Mouse (Mus musculus) ZHBTc4 (cell line): ENCODE results near the gene Lsm7.

Experiments used
- DNase-seq: peaks from one replicate; pipeline ENCODE4 v3.0.0-alpha.2; 2011; ENCODE audit warnings: low read depth, low spot score

The Lsm7 gene

GRCm38 (mm10) chr10:80876028-80876427 lies 21.0 kb upstream of the Lsm7 start:
- peak; percentile 83 for DNase-seq

DNA sequence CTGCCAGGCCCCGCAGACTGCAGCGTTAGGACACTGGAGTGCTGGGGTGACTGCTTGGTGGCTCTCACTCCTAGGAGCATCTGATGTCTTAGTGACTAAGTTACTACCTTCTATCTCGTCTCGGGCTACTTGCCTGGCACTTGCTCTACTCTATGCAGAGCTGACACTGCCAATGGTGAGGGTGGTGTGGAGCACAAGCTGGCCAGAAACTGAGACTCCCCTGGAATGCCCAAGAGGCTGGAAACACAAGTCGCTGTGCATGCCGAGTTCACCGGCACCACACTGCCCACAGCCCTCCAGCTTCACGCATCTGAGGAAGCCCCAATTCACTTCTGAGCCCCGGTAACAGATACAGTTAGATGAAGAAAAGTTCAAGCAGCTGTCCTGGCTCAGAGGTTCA lies 19.0 kb upstream of the Lsm7 start:
- no peak for DNase-seq

GRCm38 (mm10) chr10:80871581-80871980 lies 16.6 kb upstream of the Lsm7 start, which contains the start of gene Tmprss9:
Gene Tmprss9 (plus strand): TSS chr10:80871848.
- peak; percentile 25 for DNase-seq

- DNase-seq = no peak
Observed at GRCm38 (mm10) chr10:80870993-80871392, 16.0 kb upstream of the Lsm7 start.

DNA sequence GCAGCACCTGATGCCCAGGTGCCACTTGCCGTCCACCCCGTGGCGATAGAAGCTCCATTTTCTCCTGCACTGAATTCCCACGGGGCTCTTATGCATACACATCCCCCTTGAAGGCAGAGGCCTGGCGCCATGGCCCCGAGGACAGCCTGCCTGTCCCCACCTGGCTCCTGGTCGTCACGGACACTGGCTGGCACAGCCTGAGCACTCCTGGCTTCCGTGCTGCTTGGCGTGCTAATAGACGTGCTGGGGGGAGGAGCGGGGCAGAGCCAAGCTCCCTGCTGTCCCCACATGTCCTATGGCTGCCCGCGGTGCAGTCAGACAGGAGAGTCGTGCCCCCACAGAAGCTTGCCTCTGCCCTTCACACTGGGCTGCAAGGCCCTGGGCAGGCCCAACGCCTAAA lies 9.4 kb upstream of the Lsm7 start:
- DNase-seq = no peak

GRCm38 (mm10) chr10:80862305-80862704 lies 7.3 kb upstream of the Lsm7 start:
- no peak for DNase-seq

- DNase-seq = no peak
Observed at GRCm38 (mm10) chr10:80858350-80858935, 3.4 kb upstream of the Lsm7 start.

DNA sequence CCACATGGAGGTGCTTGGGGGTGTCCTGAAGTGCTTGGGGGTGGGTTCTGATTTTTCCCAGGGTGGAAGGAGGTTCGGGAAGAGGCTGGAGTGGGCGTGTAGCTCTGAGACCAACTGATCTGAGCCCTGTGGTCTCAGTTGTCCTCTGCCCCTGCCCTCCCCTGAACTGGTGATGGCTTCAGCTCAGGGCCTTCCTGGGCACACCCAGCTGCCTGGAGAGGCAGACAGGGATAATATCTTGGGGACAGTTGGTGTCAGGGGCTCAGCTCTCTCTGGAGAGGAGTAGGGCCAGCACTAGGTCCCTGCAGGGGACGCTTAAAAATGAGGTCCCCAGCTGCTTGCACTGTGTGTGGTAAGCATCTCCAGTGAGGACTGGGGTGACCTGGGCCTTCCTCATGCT lies 2.8 kb upstream of the Lsm7 start:
- no peak for DNase-seq

DNA sequence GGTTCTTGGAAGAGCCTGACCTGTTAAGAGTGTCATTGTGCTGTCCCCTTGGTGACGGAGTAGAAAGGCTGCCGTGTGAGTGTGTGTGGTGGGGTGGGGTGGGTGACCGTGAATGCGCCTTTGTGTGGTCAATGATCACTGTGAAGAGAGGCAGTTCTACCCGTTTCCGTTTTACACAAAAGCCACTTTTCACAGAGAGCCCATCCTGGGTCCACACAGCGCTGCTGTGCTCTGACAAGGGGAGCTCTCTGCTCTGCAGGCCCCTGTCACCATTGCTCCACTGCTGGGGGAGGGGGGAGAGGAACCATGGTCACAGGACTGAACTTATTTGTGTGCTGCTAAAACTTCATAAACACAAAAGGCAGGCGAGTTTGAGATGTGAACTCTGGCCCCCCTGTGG lies 2.4 kb upstream of the Lsm7 start:
- peak; percentile 75 for DNase-seq

DNA sequence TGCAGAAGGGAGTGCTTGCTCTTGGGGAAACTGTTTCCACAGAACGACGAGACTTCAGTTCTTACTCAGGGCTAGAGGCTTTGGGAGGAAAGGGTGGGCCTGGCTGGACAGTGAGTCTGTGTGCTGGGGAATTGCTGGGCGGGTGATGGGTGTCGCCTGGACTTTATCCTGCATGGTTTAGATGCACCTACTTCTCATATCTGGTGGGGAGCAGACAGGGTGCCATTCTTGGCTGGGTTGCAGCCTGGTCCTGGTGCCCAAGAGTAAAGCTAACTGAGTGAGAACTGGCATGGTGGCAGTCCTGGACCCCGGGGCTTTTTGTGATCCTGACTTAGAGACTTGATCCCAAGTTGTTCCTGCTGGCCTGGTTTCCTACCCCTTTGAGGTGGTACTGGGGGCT lies 1.9 kb upstream of the Lsm7 start:
- DNase-seq = no peak

DNA sequence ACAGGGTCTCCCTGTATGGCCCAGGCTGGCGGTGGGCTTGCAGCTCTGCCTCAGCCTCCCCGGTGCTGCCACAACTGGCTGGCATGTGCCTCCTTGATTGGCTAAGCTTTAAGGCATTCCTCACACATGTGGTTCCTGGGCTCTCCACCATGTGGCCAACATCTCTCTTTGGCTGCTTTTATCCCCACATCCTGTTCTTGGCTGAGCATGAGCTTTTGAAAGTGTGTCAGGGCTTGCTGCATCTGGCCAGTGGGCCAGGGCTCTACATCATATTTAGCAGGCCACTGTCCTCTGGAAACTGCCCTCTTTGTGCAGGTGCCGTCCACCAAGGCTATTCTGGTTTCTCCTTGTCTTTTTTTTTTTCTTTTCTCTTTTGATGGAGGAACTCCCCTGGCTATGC lies 1.3 kb upstream of the Lsm7 start:
- DNase-seq = peak; percentile 44

- peak; percentile 23 for DNase-seq
Observed at GRCm38 (mm10) chr10:80855749-80856073, 702 bp upstream of the Lsm7 start.

GRCm38 (mm10) chr10:80848571-80848970 lies 6.4 kb downstream of the Lsm7 start:
- peak; percentile 96 for DNase-seq

GRCm38 (mm10) chr10:80845732-80846131 lies 9.3 kb downstream of the Lsm7 start:
- DNase-seq = no peak

DNA sequence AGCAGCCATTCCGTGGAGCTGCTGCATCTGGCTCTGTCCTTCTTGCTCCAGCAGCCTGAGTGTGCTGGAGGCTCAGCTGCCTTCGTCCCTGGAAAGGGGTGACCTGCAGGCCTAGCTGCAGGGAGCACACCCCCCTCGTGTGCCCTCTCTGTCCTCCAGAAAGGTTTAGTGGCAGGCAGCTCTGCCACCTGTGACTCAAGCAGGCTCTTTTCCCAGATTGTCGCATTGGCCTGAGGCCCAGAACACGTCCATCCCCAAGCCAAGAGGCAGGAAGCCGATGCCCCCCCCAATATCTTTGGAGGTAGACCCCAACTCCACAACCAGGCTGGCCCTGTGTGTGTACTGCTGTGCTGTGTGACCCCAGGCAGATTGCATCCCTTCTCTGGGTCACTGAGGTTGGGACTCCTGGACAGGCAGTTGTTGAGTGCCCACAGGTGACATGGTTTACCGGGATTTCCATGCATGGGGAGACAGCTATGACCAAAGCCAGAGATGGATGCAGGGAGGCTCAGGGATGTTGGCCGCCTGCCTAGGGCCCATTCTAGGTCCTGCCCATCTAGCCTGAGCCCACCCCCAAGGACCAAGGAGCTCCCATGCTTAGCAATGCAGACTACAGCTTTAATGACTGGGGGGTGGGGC lies 9.8 kb downstream of the Lsm7 start:
- DNase-seq = no peak

- DNase-seq = peak; percentile 66
Observed at GRCm38 (mm10) chr10:80843931-80844547, 11.0 kb downstream of the Lsm7 start, which contains the start of gene Lingo3. Gene Lingo3 (minus strand): TSS chr10:80844039.

DNA sequence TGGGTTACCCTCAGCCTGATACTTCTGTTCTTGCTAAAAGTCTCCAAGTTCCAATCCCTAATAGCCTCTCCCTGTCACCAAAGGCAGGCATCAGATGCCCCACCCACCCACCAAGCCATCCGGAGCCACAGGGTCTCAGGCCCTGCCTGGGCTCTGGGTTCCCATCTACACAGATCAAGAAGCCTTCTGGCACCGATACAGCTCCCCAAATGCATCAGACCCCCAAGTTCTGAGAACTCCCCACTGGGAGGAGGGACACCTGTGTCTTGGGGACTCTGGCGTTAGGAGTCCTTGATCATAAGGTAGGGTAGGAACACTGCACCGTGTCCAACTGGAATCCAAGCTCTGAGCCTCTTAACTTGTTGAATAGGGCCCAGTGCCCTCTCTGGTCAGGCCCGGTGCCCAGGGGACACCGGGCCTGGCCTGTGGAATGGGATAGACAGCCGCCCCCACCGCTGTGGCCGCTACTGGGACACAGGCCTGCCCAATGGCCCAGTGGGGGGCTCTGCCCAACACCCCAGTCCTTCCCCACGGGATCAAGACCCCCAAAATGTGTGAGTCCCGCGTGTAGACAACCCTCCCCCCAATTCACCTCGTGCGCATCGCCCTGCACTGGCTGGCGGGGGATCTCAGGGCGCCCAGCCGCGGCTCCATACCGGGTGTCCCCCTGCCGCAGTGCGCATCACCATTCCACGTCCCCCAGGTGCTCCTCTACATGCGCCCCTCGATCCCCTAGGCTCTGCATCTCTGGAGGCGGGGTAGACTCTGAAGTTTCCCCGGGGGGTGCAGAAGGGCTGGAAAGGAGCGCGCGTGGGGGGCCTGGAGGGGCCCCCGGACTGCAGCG lies 11.7 kb downstream of the Lsm7 start:
- no peak for DNase-seq

DNA sequence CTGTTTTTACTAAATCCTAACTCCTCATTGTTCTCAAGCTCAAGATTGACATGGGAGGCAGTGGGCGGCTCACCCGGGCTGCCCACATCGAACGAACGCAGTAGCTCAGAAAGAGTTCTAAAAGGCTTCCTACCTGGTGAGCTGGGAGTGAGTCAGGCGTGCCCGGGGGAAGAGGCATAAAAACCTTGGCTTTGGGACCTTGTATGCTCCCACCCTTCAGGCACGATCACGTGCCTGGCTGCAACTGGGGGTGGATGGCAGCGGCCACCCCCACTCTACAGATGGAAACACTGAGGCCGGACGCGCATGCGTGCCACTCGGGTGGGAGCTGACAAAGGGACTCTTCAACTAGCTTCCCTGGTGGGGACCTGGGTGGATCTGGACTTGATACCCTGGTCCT lies 12.7 kb downstream of the Lsm7 start:
- DNase-seq = no peak

GRCm38 (mm10) chr10:80841685-80842084 lies 13.3 kb downstream of the Lsm7 start:
- DNase-seq = no peak

DNA sequence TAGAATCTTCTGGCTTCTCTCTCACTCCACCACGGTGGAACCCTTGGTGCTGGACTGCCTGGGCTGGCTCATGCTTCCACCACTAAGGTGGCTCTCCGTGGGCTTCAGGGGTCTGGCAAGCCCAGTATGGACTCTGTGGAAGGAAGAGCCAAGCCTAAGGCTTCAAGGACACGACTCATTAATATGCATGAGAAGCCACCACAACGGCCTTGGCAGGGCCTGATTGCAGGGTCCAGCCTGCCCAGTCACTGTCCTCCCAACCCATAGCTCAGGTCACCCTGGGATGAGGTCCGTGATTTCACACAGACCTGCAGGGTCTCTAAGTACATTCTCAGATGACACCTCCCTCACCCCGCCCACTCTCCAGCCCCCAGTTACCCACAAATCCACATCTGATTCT lies 15.2 kb downstream of the Lsm7 start:
- no peak for DNase-seq

- DNase-seq = no peak
Observed at GRCm38 (mm10) chr10:80838346-80838912, 16.6 kb downstream of the Lsm7 start.

DNA sequence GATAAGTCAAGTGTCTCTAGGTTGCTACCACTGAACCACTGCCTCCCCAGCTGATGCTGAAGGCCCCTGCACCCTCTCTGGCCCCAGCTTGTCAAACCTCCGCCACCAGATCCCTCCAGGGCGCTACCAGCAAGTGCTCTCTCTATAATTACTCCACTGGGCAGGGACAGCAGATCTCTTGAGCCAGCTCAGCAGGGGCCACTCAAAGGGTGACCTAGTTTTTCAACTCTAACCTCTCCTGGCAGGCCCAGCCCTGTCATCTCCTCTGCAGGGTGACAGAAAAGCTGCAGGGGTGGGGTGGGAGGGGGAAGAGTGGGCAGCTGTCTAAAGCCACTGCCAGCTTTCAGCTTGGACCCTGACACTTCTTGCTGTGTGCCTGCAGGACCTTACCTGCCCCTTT lies 17.2 kb downstream of the Lsm7 start:
- no peak for DNase-seq
